Mouse (Mus musculus): ENCODE data around the gene Sephs1. TPM values are rescaled to one million over a fixed set of nuclear protein-coding genes. Genes with fewer than 3 reads are reported as not detected.
"Not testable (repeated sequence)": the region's sequence is repeated elsewhere in the genome, so short reads cannot be mapped to it uniquely, and the experiment has no call there.

The Sephs1 gene
- total RNA-seq, 1 experiment from 2014 or later: 45.8 TPM

DNA sequence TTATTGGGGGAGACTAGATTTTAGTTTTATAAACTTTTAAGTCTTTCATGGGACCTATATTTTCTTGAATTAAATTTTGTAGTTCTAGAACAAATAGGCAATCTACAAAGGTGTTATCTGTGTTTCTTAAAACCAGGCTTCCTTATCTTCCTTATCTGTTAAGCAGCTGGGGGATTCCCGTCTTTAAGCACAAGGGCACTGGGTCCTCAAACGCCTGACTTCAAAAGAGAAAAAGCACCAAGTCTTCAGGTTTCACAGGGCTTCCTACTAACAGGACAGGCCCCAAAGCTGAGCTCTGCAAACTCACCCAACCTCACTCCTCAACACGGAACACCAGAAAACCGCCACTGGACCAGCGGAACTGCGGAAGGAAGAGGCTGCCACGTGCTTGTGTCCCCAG, 26.6 kb downstream of the Sephs1 start:
- no peak for DNase-seq

DNA sequence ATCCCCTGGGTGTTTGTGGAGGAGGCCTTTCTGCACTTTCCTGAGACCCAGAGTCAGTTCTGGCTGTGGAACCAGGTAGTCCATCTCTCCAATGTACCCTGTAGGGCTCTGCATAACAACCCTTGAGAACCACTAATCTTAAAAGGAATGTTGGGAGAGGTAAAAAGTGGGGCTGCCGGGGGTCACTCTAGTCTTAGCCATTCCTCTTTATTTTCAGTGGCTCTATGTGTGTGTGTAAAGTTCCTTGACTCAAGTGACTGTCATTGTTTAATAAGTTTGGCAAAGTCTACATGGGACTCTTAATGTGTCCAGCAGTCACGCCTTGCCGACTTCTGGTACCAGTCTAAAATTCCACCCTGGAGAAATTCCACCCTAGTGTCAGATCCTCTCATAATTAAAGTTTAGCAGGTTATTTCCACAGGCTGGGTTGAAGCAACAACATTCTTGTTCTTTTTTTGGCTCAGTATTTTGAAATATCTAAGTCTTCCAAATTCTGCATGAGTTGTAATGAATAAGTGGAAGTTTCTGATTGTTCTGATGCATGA, 27.5 kb downstream of the Sephs1 start:
- DNase-seq: no peak

DNA sequence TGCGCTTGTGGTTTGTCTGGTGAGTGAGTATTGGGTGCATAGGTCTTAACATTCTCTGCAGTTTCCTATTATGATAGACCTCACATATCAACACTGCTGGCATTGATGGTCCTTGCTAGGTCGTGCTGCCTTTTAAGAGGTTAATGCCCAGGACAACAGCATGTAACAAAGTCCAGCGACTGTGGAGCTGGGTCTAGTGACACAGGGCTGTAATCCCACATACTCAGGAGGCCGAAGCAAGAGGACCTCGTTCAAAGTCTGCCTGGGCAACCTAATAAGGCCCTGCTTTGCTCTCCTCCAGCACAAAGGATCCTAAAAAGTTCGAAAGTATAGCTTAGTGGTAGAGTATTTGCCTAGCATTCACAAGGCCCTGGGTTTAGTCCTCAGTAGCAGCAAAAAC, 28.5 kb downstream of the Sephs1 start:
- DNase-seq: no peak

DNA sequence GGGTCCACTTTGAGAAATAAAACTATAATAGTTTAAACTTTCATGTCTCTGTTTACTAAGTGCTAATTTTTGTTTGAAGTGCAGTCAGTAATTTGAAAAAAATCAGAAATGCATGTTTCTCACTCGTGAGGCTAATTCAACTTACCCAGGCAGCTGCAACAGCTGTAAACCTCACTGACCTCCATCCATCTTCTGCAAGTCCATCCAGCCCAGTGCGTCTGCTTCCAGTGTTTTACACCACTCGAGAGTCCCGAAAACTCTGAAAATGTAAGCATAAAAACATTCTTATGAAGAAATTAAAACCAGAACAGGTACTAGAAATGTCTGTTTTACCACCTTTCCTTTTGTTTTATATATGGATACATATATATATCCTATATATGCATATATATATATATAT, 29.2 kb downstream of the Sephs1 start:
- DNase-seq: no peak

DNA sequence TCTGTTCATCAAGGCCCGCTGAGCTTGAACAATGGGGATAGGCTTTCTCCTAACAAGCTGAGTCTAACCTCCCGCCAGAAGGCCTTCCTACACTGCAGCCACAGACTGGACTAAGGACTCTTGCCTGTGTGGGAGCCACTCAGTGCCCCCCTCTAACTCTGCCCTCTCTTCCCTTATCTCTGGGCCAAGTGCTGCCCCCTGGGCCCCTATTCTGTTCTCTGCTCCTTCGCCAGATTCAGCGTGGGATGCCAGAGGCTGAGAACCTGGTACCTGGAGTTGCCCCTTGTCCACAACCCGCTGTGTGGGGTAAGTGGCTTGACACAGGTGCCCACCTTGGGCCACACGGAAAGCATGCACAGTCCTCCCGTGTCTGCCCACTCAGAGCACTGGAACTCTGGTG, 32.6 kb downstream of the Sephs1 start:
- no peak for DNase-seq

DNA sequence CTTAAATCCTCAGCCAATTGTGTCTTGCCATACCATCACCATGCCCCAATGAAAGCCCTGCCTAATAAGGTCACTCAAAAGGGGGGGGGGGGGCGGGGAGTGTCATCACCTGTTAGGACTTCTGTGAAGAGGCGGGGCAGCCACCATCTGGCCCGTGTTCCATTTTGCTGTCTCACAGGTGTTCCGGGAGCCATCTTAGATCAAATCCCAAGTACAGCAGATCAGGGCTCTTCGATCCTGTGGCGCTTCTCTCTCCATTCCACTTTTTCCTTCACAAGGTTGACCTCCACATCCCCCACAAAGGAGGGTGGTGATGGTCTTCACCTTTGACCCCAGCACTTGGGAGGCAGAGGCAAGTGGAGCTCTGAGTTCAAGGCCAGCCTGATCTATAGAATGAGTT, 34.7 kb downstream of the Sephs1 start:
- no peak for DNase-seq

DNA sequence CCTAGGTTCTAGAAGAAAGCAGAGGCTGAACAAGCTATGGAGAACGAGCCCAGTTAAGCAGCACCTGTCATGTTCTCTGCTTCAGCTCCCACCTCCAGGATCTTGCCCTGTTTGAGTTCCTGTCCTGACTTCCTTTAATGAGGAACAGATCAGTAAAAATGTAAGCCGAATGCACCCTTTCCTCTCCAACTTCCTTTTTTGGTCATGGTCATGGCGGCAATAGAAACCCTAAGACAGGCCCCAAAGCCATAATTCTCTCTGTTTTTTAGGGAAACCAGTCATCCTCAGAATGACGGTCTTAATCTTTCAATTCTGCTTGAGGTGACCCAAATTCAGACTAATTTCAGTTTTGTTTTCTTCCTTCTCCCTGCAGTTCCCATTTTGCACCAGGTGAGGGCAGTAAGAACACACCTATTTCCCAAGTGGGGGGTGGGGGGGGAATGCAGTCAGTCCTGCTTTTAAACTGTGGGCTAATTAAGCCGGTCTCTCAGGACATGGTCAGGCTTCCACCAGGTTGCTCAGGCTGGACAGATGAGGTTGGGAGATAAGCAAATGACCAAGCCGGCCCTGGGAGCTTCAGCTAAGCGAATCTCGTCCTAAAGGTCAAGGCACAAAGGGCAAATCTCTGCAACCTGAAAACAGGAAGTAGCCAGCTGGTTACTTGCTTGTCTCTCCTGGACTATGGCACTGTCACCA, 36.1 kb downstream of the Sephs1 start:
- DNase-seq: peak; percentile 73

DNA sequence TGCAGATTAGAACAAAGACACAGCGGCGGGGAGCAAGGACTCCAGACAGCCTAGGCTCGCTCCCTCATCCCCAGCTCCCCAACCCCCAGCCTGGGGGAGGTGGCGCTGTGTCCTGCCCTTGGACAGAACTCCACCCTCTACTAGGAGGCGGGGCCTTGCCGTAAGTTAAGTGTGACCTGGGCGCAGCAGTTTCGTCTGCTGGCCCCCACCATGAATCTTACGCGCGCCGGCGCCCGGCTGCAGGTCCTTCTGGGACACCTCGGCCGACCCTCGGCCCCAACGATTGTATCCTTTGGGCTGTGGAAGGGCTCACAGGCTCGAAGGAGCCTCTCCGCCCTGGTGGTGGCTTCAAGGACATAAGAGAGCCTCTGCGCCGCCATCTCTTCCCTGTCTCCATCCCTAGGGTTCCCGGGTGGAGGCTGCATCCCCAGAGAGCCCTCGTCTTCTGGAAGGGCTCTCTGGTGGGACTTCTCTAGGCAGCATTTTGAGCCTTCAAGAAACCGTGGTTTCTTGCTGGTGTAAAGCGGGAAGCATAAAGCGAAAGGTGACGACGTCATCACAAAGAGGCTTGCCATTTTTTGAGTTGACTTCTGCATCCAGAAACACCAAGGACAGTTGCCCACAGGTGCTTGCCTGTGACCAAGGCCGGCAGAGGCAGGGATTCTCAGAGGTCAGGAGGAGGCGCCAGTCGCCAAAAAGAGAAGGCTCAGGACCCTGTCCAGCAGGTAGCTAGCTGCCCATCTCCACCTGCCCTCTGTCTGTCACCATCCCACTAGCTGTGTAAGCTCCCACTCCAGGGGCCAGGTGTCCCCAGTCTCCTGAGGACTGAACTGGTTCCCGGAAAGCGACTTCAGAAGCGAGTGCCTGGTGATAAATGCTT, 37.7 kb downstream of the Sephs1 start, which contains the start of gene Phyh:
Phyh (plus strand) TSS at position 160 of the 880 bp plus-strand sequence.
- peak; percentile 97 for DNase-seq

DNA sequence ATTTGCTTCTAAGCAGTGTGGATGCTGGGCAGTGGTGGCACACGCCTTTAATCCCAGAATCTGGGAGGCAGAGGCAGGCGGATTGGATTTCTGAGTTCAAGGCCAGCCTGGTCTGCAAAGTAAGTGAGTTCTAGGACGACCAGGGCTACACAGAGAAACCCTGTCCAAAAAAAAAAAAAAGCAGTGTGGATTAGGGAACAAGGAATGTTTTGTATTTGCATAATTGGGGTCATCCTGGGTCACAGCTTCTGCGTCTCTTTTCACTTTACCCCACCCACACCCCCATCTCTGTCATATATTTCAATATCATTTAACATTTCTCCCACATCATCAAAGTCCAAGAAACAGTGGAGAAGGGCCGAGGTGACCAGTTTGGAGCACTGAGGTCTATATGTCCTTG, 39.7 kb downstream of the Sephs1 start:
- no peak for DNase-seq

DNA sequence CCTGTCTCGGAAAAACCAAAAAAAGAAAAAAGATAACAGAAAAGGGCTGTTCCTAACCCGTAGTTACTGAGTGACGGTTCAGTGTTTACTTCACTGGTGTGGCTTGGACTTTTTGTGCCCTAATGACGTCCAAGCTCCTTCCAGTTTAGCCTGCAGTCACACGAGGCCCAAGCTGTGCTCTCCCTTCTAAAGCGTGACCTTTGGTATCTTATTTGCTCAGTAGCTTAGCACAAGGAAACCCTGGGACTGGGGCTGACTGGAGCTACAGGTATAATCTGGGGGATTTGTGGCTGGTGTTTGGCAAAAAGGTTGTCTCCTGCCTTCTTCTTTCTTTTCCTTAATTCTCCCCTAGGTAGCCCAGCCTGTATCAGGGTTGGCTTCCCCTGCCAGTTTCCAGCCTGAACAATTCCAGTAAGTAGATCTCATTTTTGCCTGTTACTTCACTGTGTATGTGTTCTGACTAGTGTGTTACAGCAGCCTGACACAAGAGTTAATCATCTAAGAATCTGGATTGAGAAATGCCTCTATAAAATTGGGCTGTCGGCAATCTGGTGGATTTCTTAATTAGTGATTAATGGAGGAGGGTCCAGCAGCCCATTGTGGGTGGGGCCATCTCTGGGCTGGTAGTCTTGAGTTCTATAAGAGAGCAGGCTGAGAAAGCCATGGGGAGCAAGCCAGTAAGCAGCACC, 41.3 kb downstream of the Sephs1 start:
- DNase-seq: no peak

DNA sequence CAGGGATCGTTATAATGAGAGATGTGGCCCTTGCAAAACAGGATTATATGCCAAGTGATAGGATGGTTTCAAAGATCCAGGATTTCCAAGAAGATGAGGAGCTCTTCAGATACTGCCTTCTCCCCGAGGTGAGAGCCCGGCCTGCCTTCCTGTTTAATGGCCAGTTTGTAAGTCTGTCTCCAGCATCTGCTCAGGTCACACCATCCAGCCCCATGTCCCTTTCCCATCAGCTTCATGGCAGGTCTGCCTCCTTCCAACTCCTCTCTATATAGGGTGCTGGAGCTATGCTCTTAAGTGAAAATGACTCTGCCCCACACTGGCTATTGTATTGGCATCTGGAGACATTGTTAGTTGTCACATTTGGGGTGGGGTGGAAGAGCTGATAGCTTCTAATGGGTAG, 46.0 kb downstream of the Sephs1 start:
- no peak for DNase-seq

DNA sequence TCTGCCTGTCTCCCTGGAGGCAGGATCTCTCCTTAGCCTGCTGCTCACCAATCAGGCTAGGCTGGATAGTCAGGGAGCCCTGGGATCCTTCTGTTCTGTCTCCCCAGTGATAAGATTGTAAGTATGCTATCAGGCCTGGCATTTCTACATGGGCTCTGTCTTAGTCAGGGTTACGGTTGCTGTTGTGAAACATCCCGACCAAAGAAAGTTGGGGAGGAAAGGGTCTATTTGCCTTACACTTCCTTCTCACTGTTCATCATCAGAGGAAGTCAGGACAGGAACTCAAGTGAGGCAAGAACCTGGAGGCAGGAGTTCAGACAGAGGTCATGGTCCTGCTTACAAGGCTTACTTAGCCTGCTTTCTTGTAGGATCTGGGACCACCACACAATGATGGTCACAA, 47.9 kb downstream of the Sephs1 start:
- no peak for DNase-seq

DNA sequence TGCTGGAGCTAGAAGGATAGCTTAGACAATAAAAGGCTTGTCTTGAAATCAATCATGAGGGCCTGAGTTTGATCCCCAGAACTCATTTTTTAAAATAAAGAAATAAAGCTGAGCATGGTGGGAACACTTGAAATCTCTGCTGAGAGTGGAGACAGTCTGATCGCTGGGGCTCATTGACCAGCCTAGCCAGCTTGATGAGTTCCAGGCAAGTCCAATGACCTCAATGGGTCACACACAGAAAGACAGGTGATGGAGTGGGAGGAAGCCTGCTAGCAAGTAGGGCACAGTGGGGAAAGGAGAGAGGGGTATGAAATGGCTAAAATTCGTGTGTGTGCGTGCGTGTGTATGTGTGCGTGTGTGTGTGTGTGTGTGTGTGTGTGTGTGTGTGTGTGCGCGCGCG, 53.2 kb downstream of the Sephs1 start:
- no peak for DNase-seq

DNA sequence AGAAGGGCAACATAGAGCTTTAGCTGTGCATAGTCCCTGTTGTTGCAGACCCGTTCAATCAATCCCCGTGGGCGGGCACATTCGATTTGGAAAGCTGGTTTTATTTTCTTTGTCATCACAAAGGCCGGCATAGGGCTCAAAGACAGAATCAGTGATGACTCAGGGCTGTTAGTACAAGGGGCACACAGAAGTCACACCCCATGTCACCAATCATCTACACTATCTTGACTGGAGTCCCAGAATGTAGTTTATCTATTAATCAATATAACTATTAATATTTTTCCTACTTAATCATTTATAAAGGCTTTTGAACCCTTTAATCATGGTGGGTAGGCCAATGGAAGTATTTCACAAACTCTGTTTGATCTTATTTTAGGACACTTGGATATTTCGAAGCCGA, 56.6 kb downstream of the Sephs1 start:
- no peak for DNase-seq

DNA sequence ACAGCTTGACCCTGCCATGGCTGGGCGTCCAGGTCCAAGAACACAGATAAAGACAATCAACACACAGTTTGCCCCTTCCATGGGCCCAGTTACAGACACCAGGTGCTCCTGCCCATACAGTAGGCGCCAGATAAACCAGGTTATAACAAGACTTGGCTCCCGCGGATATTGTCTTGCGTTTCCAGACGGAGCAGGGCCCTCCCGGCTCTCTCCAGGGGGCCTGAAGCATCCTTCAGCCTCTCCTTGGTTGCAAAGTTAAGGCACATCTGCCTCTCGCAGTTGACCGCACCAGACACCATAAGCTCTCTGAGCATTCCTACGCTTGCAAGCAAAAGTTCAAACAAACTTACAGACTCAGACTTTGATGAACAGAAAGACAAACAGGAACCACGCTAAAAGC, 59.5 kb downstream of the Sephs1 start:
- no peak for DNase-seq

DNA sequence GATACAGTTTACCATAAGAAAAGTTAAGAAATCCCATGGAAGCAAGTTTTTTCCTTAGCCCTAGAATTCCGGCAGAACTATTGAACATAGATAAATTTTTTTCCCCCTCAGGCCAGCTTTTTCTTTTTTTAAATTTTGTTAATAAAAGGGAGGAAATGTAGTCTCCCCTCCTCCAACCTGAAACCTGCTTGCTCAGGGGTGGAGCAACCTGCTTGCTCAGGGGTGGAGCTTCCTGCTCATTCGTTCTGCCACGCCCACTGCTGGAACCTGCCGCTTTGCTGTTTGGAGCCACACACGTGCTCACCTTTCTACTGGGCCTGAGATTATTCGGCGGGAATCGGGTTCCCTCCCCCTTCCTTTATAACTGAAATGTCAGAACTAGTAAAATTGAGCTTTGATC, 68.3 kb downstream of the Sephs1 start:
- not testable (repeated sequence) for DNase-seq

DNA sequence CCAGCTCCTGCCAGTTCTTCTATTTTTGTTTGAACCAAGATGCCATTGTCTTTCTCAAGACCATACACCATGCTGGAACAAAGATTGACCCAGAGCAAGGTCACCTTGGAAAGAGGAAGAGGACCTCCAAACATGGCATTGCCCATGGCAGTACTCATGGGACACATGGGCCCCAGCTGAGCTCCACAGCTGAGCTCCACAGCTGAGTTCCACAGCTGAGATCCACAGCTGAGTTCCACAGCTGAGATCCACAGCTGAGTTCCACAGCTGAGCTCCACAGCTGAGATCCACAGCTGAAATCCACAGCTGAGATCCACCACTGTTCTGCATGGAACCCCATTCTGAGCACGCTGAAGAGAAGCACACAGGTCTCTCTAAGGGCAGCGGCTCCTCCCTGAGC, 69.6 kb downstream of the Sephs1 start:
- no peak for DNase-seq

DNA sequence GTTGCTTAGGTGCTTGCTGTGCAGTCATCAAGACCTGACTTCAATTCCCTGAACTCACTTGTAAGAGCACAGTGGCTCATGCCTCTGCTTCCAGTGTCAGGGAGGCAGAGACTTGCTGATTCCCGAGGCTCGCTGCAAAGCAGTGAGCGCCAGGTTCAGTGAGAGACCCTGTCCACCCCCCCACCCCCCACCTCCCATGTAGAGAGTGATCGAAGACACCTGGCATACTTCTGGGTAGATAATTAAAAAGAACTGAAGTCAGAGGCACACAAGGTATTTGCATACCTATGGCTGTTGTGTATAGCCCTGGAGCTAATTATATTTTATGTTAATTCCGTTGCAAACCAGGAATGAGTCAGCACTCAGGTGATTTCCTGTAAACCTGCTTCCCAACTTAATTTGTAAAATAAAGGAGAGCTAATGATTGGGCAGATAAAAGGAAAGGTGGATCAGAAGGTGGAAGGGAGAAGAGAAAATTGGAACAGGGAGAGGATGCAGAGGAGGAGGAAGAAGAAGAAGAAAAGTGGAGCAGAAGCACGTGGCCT, 72.9 kb downstream of the Sephs1 start:
- DNase-seq: no peak

DNA sequence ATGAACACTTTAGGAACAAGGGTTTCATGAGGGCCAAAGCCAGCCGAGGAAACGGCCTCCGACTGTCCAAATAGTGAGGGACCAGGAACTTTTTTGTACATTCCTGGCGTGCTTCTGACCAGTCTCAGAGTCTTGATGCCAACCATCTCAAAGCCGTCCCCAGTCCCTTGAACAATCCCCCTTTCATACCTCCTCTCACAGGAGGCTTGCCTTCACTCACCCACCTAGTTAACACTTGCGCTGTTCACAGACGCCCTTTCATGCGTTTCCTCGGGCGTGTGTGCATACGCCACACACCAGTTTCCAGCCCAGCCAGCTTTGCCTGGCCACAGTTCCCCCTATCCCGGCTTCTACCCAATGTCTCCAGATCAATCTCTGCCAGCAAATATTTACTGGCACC, 76.7 kb downstream of the Sephs1 start:
- no peak for DNase-seq
